Mouse (Mus musculus) myocyte (in vitro differentiated cells): ENCODE measurements around the gene Gm6588. TPM values are rescaled to one million over a fixed set of nuclear protein-coding genes. Genes with fewer than 3 reads are reported as not detected.

Source experiments
- H3K27me3 ChIP-seq: one replicate; pipeline ENCODE4 v1.6.1; 2011; ENCODE audit not compliant: control insufficient read depth, insufficient read depth, insufficient read length
- H3K36me3 ChIP-seq: one replicate; pipeline ENCODE4 v1.6.1; 2011; ENCODE audit not compliant: control insufficient read depth, insufficient read depth
- H3K4me2 ChIP-seq: one replicate; pipeline ENCODE4 v1.6.1; 2011; ENCODE audit warnings: low read depth, control low read depth
- H3K4me3 ChIP-seq: one replicate; pipeline ENCODE4 v1.5.1; 2011; ENCODE audit warnings: mild to moderate bottlenecking, control low read depth, moderate library complexity
- H3K79me2 ChIP-seq: one replicate; pipeline ENCODE4 v1.6.1; 2011; ENCODE audit not compliant: control insufficient read depth, insufficient read depth
- H3ac ChIP-seq: one replicate; pipeline ENCODE4 v1.6.1; 2011; ENCODE audit not compliant: control insufficient read depth, insufficient read length
- CEBPB ChIP-seq: IDR thresholded peaks from 2 replicates; pipeline ENCODE4 v1.6.1; 2011; ENCODE audit warnings: mild to moderate bottlenecking, moderate library complexity; ENCODE audit not compliant: poor library complexity, insufficient read depth, severe bottlenecking
- MYOG ChIP-seq, 3 experiments: IDR thresholded peaks; one replicate each; pipeline ENCODE4 v1.6.1; 2011; ENCODE audit warnings: control low read depth in 2 of 3, low read depth in 2 of 3, mild to moderate bottlenecking in 2 of 3; ENCODE audit not compliant: insufficient read length in 2 of 3, control insufficient read depth in 1 of 3, insufficient read depth in 1 of 3
- POLR2A ChIP-seq: IDR thresholded peaks from one replicate; pipeline ENCODE4 v1.6.1; 2011; ENCODE audit warnings: low read depth, mild to moderate bottlenecking, control low read depth, moderate library complexity; ENCODE audit not compliant: insufficient read length
- REST ChIP-seq: IDR thresholded peaks from one replicate; pipeline ENCODE4 v1.6.1; 2011; ENCODE audit warnings: mild to moderate bottlenecking, control low read depth, moderate library complexity; ENCODE audit not compliant: insufficient read depth, insufficient read length
- SRF ChIP-seq: IDR thresholded peaks from one replicate; pipeline ENCODE4 v1.6.1; 2011; ENCODE audit warnings: low read depth; ENCODE audit not compliant: control insufficient read depth, insufficient read length
- USF1 ChIP-seq: IDR thresholded peaks from one replicate; pipeline ENCODE4 v1.6.1; 2011; ENCODE audit warnings: low read depth, mild to moderate bottlenecking, control low read depth, moderate library complexity
- polyA plus RNA-seq: library from polyadenylated mRNA; unstranded; fragments of >200 nt; fragmentation: generic; extraction: Trizol; gene quantifications from one replicate; pipeline ENCODE4 v1.2.1, GENCODE M21; 2012; ENCODE audit warnings: missing spikeins

The Gm6588 gene
- polyA plus RNA-seq, 1 experiment = not detected

- H3K36me3 ChIP-seq = no peaks in the 10 kb centered on the region
- H3K79me2 ChIP-seq = no peaks in the 10 kb centered on the region
- no peak overlapping the region for H3K4me2 ChIP-seq
- H3K27me3 ChIP-seq = peaks cover 13% of the 10 kb centered on the region
- no peak for TF ChIP-seq POLR2A
- no peak for TF ChIP-seq REST
- TF ChIP-seq SRF = no peak
- no peak for TF ChIP-seq USF1
- no peak overlapping the region for H3ac ChIP-seq
- no peak overlapping the region for H3K4me3 ChIP-seq
Measured at GRCm38 (mm10) chr5:112498921-112499917, 50.0 kb downstream of the Gm6588 start.

DNA sequence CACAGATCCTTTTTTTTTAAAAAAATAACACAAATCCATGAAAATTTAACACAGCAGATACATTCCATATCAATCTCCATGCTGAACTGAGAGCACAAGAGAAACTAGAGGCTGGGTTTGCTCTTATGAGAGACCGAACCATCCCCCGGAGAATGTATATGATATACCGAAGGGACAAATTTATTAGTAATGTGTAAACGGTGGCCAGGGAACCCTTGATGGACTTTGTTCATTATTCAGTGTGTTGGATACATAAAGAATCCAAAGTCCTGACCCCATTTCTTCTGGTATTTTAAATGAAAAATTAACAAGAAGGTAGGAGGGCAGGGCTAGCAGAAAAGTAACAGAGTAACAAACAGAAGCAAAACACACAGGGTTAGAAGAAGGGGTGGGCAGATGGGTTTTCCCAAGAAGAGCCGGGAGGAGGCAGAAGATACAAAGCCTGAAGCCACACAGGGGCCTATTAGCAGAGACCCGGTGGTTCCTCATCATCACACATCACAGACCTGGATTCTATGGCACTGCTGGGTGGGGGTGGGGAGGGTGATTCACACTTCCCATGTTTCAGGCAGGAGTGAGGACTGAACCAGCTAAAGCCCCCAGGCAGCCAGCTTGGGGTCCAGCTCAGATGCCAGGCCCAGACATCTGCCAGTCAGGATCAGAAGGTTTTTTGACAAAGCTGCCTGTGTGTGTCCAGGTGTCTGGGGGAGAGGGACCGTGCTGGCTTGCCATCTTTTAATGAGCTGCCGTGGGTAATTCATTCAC, 50.9 kb downstream of the Gm6588 start:
- TF ChIP-seq SRF = no peak
- TF ChIP-seq CEBPB = no peak
- TF ChIP-seq MYOG (IDR thresholded peaks at IDR 0.05; ENCODE audit: control insufficient read depth in 1 of 3, insufficient read depth in 1 of 3, insufficient read length in 2 of 3, low read depth in 2 of 3) = no peak
- no peak overlapping the region for H3K4me2 ChIP-seq
- no peaks in the 10 kb centered on the region for H3K79me2 ChIP-seq
- no peaks in the 10 kb centered on the region for H3K36me3 ChIP-seq
- H3ac ChIP-seq = no peak overlapping the region
- peaks cover 9% of the 10 kb centered on the region for H3K27me3 ChIP-seq
- no peak overlapping the region for H3K4me3 ChIP-seq

Other genes with a start within 250 kb of the Gm6588 start
- gene Cryba4, start 196.9 kb upstream of the Gm6588 start, polyA plus RNA-seq = 2.8 TPM
- gene Crybb1, start 193.6 kb upstream of the Gm6588 start, polyA plus RNA-seq = 0.36 TPM
- gene Tpst2, start 172.7 kb upstream of the Gm6588 start, polyA plus RNA-seq = 94.7 TPM
- 31.7 TPM for gene Tfip11, start 123.1 kb upstream of the Gm6588 start, polyA plus RNA-seq
- 19.0 TPM for gene Srrd, start 106.4 kb upstream of the Gm6588 start, polyA plus RNA-seq
- 19.1 TPM for gene Hps4, start 106.3 kb upstream of the Gm6588 start, polyA plus RNA-seq
- gene Gm6583, start 93.4 kb upstream of the Gm6588 start, polyA plus RNA-seq = 0.04 TPM
- 0.67 TPM for gene Asphd2, start 54.6 kb upstream of the Gm6588 start, polyA plus RNA-seq
- gene Sez6l, start 127.8 kb downstream of the Gm6588 start, polyA plus RNA-seq = not detected